Mouse (Mus musculus): ENCODE measurements around the gene Fkbp14.

Gene Fkbp14

DNA sequence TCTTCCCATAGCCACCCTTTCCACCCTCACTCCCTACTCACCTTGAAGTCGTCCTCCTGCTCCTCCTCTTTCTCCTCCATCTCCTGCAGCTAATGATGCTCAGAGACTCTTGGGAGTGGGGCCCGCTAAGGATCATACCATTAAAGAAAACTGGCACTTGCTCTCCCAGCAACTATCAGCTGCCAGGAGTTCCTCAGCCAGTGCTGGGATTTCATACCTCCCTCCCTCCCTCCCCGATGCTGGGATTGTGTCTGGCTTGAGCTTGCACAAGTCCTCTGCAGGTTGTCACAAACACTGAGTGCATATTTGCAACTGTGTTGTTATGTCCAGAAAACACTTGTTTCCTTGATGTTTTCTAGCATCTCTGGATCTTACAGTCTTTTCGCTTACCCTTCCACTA lies at the start of gene Fkbp14:
Gene Fkbp14, minus strand, starts transcription at position 101 of the 400 bp plus-strand sequence.
- CTCF ChIA-PET = no interaction called here
- POLR2A ChIA-PET = interaction anchor here in 1 of 4 experiments (0.5 to 1.4 kb wide), 2 partner anchors 32 to 60 kb away, joined by 3 to 4 read pairs; no protein-coding TSS in a partner anchor

DNA sequence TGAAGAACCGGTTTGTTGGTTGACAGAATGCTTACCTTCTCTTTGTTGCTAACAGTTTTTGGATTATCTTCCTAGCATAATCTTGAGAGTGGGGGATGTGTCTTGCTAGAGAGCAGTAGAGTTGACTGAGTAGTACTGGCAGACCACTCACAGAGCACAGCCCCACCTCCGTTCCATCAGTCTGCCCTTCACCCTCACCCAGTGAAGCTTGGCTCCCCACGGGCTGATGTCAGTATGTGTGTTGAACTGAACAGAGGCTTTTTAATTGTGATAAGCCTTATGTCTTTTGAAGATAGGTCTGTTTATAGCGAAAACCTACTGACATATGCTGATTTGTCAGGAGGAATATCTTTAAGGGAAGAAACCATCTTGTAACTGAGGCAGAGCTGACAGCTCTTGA lies 46.1 kb upstream of the Fkbp14 start:
- POLR2A ChIA-PET = interaction anchor here in 2 of 4 experiments (0.7 to 1.5 kb wide), 3 partner anchors 11 to 677 kb away, joined by 3 read pairs; no protein-coding TSS in a partner anchor

GRCm38 (mm10) chr6:54641953-54642352 lies 44.8 kb upstream of the Fkbp14 start:
- CTCF ChIA-PET = no interaction called here
- POLR2A ChIA-PET = no interaction called here

More for the DNA sequence above, 46.1 kb upstream of the Fkbp14 start:
- CTCF ChIA-PET = interaction anchor here in 2 of 4 experiments (0.5 to 0.6 kb wide), 2 partner anchors 152 to 448 kb away, joined by 3 read pairs; no protein-coding TSS in a partner anchor

DNA sequence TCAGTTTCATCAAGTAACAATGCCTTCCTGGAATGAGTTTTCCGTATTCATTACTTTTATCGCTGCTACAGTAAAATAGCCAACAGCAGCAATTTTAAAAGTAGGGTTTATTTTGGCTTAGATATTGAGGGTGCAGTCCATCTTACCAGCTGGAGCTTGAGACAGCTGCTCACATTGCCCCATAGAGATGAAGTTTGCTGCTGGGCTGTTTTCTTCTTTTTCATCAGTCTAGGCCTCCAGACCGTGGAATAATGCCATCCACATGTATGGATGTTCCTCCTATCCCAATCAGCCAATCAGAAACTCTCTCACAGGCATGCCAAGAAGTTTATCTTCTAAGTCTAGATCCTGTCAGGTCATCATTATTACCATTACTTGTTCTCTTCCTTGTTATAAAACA lies 42.8 kb upstream of the Fkbp14 start:
- ChIA-PET CTCF (no interaction called here), POLR2A (interaction anchor here in 1 of 4 experiments (1.2 kb wide), 1 partner anchor 37 kb away, joined by 3 read pairs; no protein-coding TSS in a partner anchor)

DNA sequence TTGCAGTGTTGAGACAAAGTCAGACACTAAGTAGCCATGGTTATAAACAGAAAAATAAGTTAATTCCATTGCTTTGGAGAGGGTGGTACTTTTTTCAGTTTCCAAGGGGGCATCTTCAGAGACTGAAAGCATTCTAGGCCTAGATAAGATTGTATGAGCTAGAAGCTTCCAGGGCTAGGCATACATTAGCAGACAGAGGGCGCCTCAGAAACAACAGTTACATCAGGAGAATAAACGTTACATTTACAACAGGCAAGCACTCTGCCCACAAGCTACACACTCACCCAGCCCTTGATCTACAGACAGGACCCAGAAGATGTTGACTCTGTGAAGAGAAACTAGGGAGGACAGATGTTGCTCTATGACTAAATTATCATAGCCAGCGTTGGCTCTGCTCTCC lies 34.4 kb upstream of the Fkbp14 start:
- CTCF ChIA-PET = interaction anchor here in 2 of 4 experiments (0.5 to 1.3 kb wide), 2 partner anchors 536 to 544 kb away, joined by 3 to 4 read pairs; partner anchors contain the start of gene Inmt (in 1 of the 2)
- POLR2A ChIA-PET = interaction anchor here in 1 of 4 experiments (0.7 kb wide), 1 partner anchor 37 kb away, joined by 3 read pairs; the partner anchor contains the start of gene Plekha8

DNA sequence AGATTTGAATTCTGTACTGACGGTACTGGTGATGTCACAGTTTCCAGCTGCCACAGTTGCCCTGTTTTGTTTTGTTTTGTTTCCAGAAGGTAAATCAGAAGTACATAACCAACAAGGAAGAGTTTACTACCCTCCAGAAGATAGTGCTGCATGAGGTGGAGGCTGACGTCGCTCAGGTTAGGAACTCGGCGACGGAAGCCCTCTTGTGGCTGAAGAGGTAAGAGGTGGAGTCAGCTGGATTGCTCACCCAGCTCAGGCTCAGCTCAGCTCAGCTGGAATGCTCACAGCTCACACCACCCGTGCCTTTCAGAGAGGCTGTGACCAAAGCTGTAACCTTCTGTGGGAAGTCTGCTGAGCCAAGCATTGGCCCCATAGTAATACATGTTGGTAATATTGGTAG lies 32.6 kb upstream of the Fkbp14 start:
- POLR2A ChIA-PET = interaction anchor here in 1 of 4 experiments (1.0 kb wide), 1 partner anchor 13 kb away, joined by 3 read pairs; no protein-coding TSS in a partner anchor
- CTCF ChIA-PET = interaction anchor here in 3 of 4 experiments (0.6 to 2.1 kb wide), 8 partner anchors 44 to 387 kb away, joined by 3 to 9 read pairs (median 4); no protein-coding TSS in a partner anchor

- ChIA-PET CTCF (interaction anchor here in 2 of 4 experiments (0.9 to 2.1 kb wide), 2 partner anchors 35 to 236 kb away, joined by 4 to 9 read pairs; no protein-coding TSS in a partner anchor), POLR2A (interaction anchor here in 2 of 4 experiments (0.6 to 0.7 kb wide), 2 partner anchors 44 to 77 kb away, joined by 3 read pairs; no protein-coding TSS in a partner anchor)
Observed at GRCm38 (mm10) chr6:54628381-54628780, 31.3 kb upstream of the Fkbp14 start.

DNA sequence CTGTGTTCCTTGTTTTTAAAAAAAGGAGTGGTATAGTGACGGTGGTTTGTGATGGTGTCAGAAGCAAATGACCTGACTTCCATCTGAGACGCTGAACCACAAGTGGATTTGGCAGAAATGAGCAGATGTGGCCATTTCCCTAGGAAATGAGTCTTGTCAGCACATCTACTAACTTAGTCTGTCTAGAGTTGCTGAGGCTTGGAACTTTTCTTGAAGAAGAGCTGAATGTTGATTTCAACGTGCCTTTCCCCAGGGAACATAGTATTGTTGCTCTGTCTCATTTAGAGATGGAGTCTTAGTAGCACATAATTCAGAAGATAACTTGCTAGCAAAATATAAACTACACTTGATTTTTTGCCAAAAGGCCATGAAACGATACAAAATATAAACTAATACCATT lies 23.2 kb upstream of the Fkbp14 start:
- POLR2A ChIA-PET = interaction anchor here in 1 of 4 experiments (1.1 kb wide), 1 partner anchor 30 kb away, joined by 3 read pairs; no protein-coding TSS in a partner anchor
- CTCF ChIA-PET = no interaction called here

- ChIA-PET POLR2A (interaction anchor here in 1 of 4 experiments (1.1 kb wide), 1 partner anchor 31 kb away, joined by 3 read pairs; no protein-coding TSS in a partner anchor), CTCF (no interaction called here)
Observed at GRCm38 (mm10) chr6:54619530-54619929, 22.4 kb upstream of the Fkbp14 start.

GRCm38 (mm10) chr6:54617363-54617762 lies 20.3 kb upstream of the Fkbp14 start:
- ChIA-PET CTCF (interaction anchor here in 1 of 4 experiments (1.4 kb wide), 1 partner anchor 22 kb away, joined by 3 read pairs; the partner anchor contains the start of gene Plekha8), POLR2A (interaction anchor here in 1 of 4 experiments (0.6 to 1.4 kb wide), 2 partner anchors 23 to 566 kb away, joined by 3 read pairs; no protein-coding TSS in a partner anchor)

DNA sequence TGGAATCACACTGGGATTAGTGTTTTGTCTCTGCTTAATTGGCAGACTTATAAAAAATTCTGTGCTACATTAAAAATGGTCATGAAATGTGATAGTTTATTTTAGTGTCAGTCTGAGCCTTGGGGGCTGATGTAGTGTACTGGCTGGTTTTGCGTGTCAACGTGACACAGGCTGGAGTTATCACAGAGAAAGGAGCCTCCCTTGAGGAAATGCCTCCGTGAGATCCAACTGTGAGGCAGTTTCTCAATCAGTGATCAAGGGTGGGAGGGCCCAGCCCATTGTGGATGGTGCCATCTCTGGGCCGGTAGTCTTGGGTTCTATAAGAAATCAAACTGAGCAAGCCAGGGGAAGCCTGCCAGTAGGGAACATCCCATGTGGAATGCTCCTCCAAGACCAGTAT lies 9.1 kb upstream of the Fkbp14 start:
- CTCF ChIA-PET = interaction anchor here in 1 of 4 experiments (0.5 kb wide), 1 partner anchor 1175 kb away, joined by 4 read pairs; no protein-coding TSS in a partner anchor
- POLR2A ChIA-PET = no interaction called here

- ChIA-PET POLR2A (interaction anchor here in 1 of 4 experiments (2.0 kb wide), 1 partner anchor 9 kb away, joined by 10 read pairs; the partner anchor contains the start of gene Plekha8), CTCF (no interaction called here)
Observed at GRCm38 (mm10) chr6:54604001-54604715, 7.0 kb upstream of the Fkbp14 start.

GRCm38 (mm10) chr6:54602891-54603290 lies 5.8 kb upstream of the Fkbp14 start:
- ChIA-PET CTCF (interaction anchor here in 1 of 4 experiments (1.1 kb wide), 1 partner anchor 16 kb away, joined by 3 read pairs; no protein-coding TSS in a partner anchor), POLR2A (interaction anchor here in 1 of 4 experiments (0.6 kb wide), 2 partner anchors 36 to 38 kb away, joined by 3 read pairs; no protein-coding TSS in a partner anchor)

GRCm38 (mm10) chr6:54600681-54601347 lies 3.7 kb upstream of the Fkbp14 start:
- CTCF ChIA-PET = no interaction called here
- POLR2A ChIA-PET = interaction anchor here in 1 of 4 experiments (0.7 kb wide), 1 partner anchor 497 kb away, joined by 3 read pairs; no protein-coding TSS in a partner anchor

DNA sequence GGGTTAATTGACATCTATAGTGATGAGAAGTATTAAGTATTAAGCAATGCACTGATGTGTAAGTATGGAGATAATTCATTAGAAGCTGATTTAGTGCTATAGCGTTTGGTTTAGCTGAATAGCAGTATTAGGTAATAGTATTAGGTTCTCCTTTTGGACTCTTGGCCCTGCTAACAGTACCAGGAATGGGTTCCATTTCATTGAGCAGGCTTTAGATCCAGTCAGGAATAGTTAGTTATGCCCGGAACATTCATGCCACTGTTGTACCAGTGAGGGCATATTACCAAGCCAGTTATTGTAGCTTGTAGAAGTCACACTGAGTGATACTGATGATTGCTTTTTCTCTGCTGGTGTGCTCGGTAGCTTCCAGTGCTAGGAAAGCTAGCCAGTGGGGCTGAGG lies 603 bp upstream of the Fkbp14 start:
- POLR2A ChIA-PET = no interaction called here
- CTCF ChIA-PET = no interaction called here

DNA sequence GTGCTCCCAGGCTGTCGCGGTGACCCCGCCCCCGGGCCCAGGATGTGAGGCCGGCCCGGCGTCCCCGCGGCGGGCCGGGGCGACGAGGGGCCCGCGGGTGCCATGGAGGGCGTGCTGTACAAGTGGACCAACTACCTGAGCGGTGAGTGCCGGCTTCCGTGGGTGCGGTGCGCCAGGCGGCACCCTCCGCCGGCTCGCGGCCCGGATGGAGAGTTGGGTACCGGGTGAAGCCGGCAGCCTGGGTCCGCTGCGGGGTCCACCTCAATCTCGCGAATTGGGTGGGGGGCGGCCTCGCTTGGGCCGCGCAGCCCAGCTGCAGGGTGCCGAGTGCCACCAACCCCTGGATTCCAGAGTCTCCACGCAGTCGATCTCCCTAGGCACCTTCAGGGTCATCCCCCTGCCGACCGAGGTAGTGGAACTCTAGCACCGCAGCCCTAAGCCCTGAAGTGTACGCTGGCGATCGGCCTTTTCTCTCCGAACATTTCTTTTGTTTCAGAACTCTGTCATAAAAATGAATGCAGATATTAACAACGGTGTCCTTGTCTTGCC lies 1.7 kb downstream of the Fkbp14 start:
- ChIA-PET POLR2A (interaction anchor here in 3 of 4 experiments (0.6 to 2.4 kb wide), 8 partner anchors 10 to 443 kb away, joined by 3 to 10 read pairs (median 4); partner anchors contain the start of gene Scrn1 (in 1 of the 3)), CTCF (interaction anchor here in 3 of 4 experiments (0.7 to 2.3 kb wide), 6 partner anchors 22 to 1068 kb away, joined by 3 to 5 read pairs (median 4); partner anchors contain the start of gene Scrn1 (in 1 of the 3))

- ChIA-PET CTCF (interaction anchor here in 3 of 4 experiments (0.7 to 2.3 kb wide), 5 partner anchors 23 to 1069 kb away, joined by 3 to 5 read pairs (median 4); no protein-coding TSS in a partner anchor), POLR2A (interaction anchor here (0.6 to 2.9 kb wide), 15 partner anchors 8 to 1285 kb away, joined by 3 to 10 read pairs (median 4); partner anchors contain the start of genes Scrn1 (in 2 of the 4) and Ggct (in 1 of the 4))
Observed at GRCm38 (mm10) chr6:54594469-54595329, 2.4 kb downstream of the Fkbp14 start, which contains the start of gene Plekha8. Plekha8 (plus strand) TSS chr6:54595111.
